Mouse (Mus musculus): ENCODE measurements around the gene Tmem131l. TPM values are rescaled to one million over a fixed set of nuclear protein-coding genes. Genes with fewer than 3 reads are reported as not detected.

The Tmem131l gene
- total RNA-seq, 2 experiments from 2014 or later: 29.6 to 35.8 TPM

DNA sequence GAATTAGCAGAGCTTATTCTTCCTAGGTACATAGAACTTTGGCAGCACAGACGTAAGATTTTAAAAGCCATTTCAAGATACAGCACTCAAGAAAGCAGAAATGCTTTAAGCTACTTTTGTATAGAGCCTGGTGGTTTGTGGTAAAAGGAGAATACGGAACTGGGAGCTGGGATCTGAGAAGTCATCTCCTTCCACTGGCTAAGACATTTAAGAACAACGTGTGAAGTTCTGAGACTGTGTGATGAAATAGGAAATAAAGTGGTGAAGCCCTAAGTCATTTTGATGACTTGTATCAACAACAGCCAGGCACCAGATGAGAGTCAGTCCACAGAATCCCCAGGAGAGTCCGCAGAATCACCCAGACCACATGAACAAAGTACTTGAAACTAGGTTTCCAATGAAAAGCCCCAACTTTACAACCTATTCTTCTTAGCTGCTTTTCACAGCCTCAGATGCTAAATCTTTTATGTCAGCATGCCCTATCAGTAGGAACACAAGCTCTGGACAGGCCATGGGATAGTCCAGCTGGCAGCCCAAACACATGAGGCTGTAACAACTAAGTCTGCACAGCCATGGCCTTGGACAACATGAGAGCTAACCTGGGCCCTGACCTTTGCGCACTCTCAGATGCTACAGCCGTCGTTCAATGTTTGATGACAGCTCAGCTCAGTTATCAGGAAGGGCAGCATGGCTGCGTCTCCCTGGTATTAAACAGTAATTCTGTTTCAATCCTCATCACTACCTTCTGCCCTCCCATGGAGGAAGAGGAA, 92.3 kb downstream of the Tmem131l start:
- intact Hi-C loops (cut with DNase I): loop anchor here (1.0 to 10.0 kb wide), 4 partner anchors 90 to 367 kb away; no protein-coding TSS in a partner anchor
- DNase-seq (ENCODE audit: low spot score in 2 of 2): no peak

DNA sequence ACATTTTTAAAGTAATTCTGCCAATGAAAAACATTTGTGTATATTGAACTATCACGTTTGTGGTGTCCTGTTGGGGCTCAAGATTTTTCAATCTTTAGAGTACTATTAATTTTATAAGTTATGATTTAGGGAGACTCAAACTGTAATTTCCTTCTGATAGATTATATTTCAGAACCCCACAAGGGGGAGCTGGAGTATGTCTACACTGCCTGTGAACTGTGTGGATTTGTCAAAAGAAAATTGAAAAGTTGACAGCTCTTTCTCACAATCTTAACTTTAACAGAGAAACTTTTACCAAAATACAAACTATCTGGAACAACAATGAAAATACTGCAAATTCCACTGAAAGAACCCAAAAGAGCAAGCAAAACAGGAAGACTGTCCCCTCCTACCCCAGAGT, 93.1 kb downstream of the Tmem131l start:
- peak; percentile 17 to 28 for DNase-seq (ENCODE audit: low spot score in 2 of 2)
- intact Hi-C loops (cut with DNase I): loop anchor here (1.0 to 10.0 kb wide), 4 partner anchors 90 to 368 kb away; no protein-coding TSS in a partner anchor

DNA sequence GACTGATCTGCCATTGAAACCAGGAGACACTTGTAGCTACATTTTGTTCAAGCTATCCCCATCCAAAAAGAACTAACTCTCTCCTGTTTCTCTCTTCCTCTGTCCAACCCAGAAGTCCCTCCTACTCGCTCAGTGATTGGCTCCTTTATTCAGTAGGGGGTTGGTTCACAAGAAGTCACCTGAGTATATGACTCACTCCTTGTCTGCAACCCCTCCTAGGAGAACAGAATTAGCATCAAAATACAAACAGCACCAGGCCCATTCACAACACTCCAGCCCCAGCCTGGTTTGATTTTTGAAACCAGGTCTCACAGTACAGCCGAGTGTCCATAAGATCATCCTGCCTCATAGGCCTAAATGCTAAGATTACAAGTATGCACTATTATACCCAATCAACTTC, 96.3 kb downstream of the Tmem131l start:
- intact Hi-C loops (cut with DNase I): loop anchor here (10.0 kb wide), 1 partner anchor 371 kb away; no protein-coding TSS in a partner anchor

GRCm38 (mm10) chr3:83943212-83943611, 96.8 kb downstream of the Tmem131l start:
- no peak for DNase-seq (ENCODE audit: low spot score in 2 of 2)
- intact Hi-C loops (cut with DNase I): loop anchor here (10.0 kb wide), 1 partner anchor 372 kb away; no protein-coding TSS in a partner anchor

More for the DNA sequence above, 96.3 kb downstream of the Tmem131l start:
- no peak for DNase-seq (ENCODE audit: low spot score in 2 of 2)

GRCm38 (mm10) chr3:83941921-83942320, 98.1 kb downstream of the Tmem131l start:
- peak in 1 of 2 experiments; percentile 14 for DNase-seq (ENCODE audit: low spot score in 2 of 2)
- intact Hi-C loops (cut with DNase I): loop anchor here (10.0 kb wide), 1 partner anchor 373 kb away; no protein-coding TSS in a partner anchor

GRCm38 (mm10) chr3:83938871-83939270, 101.1 kb downstream of the Tmem131l start:
- intact Hi-C loops (cut with DNase I): no loop called here
- DNase-seq (ENCODE audit: low spot score in 2 of 2): no peak

DNA sequence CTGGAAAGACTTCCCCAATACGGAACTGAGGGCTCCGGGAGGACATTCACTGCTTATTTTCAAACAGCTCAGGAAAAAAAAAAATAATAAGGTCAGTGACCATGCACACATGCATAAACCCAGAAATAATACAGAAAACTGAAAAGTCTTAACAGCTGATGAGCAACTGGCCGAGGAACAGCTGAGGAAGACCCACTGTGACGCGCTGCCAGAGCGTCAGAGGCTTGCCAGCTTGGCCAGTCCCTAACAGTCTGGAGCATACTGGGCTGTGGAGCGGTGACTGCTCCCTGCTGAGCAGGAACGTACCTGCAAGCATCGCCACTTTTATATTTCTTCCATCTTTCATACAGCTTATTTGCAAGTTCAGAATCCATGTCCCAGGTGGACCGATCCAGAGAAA, 105.5 kb downstream of the Tmem131l start:
- DNase-seq (ENCODE audit: low spot score in 2 of 2): no peak
- intact Hi-C loops (cut with DNase I): no loop called here

- intact Hi-C loops (cut with DNase I): loop anchor here (10.0 kb wide), 1 partner anchor 239 kb away; the partner anchor contains the start of gene Mnd1
- peak; percentile 32 to 57 for DNase-seq (ENCODE audit: low spot score in 2 of 2)
Observed at GRCm38 (mm10) chr3:83915768-83916496, 124.0 kb downstream of the Tmem131l start.

DNA sequence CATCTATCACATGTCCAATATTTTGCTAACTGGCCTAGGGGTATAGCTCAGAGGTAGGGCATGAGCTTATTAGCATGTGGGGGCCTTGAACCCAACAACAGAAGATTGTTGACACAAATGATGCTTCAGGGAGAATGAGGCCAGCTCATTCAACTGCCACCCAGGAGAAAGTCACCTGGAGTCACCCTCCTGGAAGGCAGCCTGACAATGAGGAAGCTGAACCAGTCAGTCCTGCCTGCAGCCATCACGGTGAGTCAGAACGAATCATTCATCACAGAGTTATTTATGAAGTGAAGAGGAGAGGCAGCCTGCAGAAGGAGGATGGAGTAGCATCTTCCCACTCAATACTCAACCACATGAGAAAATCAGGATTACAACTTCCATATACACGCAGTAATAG, 124.9 kb downstream of the Tmem131l start:
- intact Hi-C loops (cut with DNase I): loop anchor here (10.0 kb wide), 1 partner anchor 240 kb away; the partner anchor contains the start of gene Mnd1
- DNase-seq (ENCODE audit: low spot score in 2 of 2): peak; percentile 33 to 37

GRCm38 (mm10) chr3:83910707-83911106, 129.3 kb downstream of the Tmem131l start:
- no peak for DNase-seq (ENCODE audit: low spot score in 2 of 2)
- intact Hi-C loops (cut with DNase I): loop anchor here (10.0 kb wide), 1 partner anchor 244 kb away; the partner anchor contains the start of gene Mnd1

- intact Hi-C loops (cut with DNase I): no loop called here
- DNase-seq (ENCODE audit: low spot score in 2 of 2): no peak
Observed at GRCm38 (mm10) chr3:83906185-83906584, 133.8 kb downstream of the Tmem131l start.

DNA sequence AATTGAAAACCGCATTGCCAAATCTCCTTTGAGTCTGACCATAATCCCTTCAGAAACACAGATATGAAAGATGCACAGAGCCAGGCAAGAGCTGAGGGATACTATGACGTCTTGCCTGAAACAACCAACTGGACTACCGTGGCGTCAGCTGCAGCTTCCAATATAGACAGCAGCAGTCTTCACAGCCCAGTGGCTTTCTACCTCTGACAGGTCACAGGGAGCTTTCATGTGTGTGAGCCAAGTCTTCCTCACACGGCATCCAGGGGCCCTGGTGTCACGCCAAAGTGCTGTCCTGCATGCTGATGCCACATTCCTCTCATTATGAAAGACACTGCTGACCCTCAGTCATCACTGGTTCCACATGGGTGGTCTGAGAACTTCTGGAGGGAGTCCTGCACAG, 134.8 kb downstream of the Tmem131l start:
- no peak for DNase-seq (ENCODE audit: low spot score in 2 of 2)
- intact Hi-C loops (cut with DNase I): no loop called here

DNA sequence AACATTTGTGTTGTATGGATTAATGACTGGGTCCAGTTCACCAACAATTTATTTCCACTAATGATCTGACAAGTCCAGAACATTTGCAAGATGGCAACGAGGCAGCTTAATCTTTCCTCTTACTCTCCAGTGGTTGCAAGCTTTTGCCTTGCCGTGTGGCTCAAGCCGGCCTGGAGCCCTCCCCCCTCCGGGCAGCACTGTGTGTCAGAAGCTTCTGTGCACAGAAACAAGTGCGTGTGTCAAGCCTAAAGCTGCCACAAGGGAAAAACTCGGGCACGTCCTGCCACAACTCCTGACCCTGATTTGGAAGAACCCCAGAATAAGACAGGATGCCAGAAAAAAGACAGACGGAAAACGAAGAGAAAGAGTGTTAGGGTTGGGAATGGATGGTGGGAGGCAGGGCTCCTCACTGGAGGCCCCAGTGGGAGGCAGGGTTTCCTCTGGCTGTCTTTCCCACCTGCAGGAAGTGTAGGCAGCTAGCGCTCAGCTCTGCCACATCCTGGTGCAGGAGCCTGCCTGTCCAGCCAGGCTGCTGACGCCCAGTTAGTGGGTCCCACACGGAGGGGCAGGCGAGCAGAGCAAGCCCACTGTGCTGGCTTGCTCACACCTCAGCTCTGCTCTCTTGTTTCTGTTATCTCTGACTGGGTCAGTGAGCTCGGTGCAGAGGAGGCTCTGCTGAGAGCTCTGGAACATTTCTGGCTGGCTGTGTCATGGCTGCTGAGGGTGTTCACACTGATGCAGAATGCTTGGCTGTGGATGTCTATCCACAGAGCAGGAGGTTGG, 135.6 kb downstream of the Tmem131l start:
- intact Hi-C loops (cut with DNase I): loop anchor here (5.0 kb wide), 1 partner anchor 617 kb away; no protein-coding TSS in a partner anchor

DNA sequence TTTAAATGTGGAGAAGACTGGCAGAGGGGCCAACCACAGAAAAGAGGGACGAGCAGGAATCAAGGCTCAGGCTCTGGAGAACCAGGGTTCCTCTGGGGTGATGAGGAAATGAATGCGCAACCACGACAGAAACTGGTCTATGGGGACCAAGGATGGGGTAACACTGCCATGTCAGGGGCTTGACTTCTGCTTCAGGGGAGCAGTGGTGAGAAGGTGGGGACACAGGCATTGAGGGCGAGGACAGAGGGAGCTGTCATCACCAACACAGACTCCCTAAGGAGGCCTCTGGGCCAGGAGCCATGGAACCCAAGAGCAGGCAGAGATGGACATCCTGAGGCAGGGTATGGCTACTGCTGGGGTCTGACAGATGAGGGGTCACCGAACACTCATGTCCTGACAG, 137.0 kb downstream of the Tmem131l start:
- intact Hi-C loops (cut with DNase I): loop anchor here (5.0 kb wide), 1 partner anchor 616 kb away; no protein-coding TSS in a partner anchor
- no peak for DNase-seq (ENCODE audit: low spot score in 2 of 2)

More for the DNA sequence above, 135.6 kb downstream of the Tmem131l start:
- DNase-seq (ENCODE audit: low spot score in 2 of 2): no peak

GRCm38 (mm10) chr3:83902459-83902858, 137.5 kb downstream of the Tmem131l start:
- intact Hi-C loops (cut with DNase I): loop anchor here (5.0 kb wide), 1 partner anchor 615 kb away; no protein-coding TSS in a partner anchor
- DNase-seq (ENCODE audit: low spot score in 2 of 2): no peak

GRCm38 (mm10) chr3:83900756-83901373, 139.1 kb downstream of the Tmem131l start:
- intact Hi-C loops (cut with DNase I): loop anchor here (5.0 kb wide), 1 partner anchor 614 kb away; no protein-coding TSS in a partner anchor
- DNase-seq (ENCODE audit: low spot score in 2 of 2): no peak

DNA sequence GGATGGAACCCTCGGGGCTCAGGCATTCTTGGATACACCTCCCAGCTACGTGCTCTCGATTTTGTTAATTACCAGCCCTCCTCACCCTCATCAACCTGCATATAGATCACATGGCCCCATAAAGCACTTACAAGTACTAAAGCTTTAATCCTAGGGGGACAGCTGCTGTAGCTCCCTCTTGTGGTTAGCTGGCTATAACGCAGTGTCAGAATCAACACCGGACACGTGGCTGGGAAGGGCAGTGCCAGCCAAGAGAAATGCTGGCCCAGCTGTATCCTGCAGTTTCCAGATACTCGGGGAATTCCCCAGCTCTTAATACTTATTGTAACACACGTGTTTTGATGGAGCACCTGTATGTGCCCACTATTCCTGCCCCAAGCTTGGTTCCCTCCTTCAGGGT, 140.4 kb downstream of the Tmem131l start:
- DNase-seq (ENCODE audit: low spot score in 2 of 2): peak; percentile 55 to 58
- intact Hi-C loops (cut with DNase I): loop anchor here (2.0 kb wide), 1 partner anchor 103 kb away; no protein-coding TSS in a partner anchor

- intact Hi-C loops (cut with DNase I): loop anchor here (2.0 kb wide), 1 partner anchor 101 kb away; no protein-coding TSS in a partner anchor
- DNase-seq (ENCODE audit: low spot score in 2 of 2): no peak
Observed at GRCm38 (mm10) chr3:83898246-83898645, 141.7 kb downstream of the Tmem131l start.
